Mouse (Mus musculus) kidney, embryonic 16.5 days (tissue): Measurements from ENCODE around the gene Slc6a16. TPM values are rescaled to one million over a fixed set of nuclear protein-coding genes. Genes with fewer than 3 reads are reported as not detected.

Experiments used
- ATAC-seq: fragments of 200-750 bp; cut with Nextera tagmentation; 2 replicates; pipeline ENCODE4 v1.8.0; 2017; ENCODE audit warnings: moderate TSS enrichment; ENCODE audit not compliant: low FRiP score, low TSS enrichment
- H3K27ac ChIP-seq: fragments of 300-500 bp; sonication (generic); 2 replicates; pipeline ENCODE4 v1.5.1; 2014; ENCODE audit warnings: low read length
- H3K27me3 ChIP-seq: fragments of 300-500 bp; sonication (generic); 2 replicates; pipeline ENCODE4 v1.6.1; 2014; ENCODE audit warnings: low read length, control low read depth, mixed read lengths; ENCODE audit not compliant: insufficient read depth
- H3K36me3 ChIP-seq: fragments of 300-500 bp; sonication (generic); 2 replicates; pipeline ENCODE4 v1.6.1; 2014; ENCODE audit warnings: low read length, control low read depth, mixed read lengths; ENCODE audit not compliant: insufficient read depth
- H3K4me1 ChIP-seq: fragments of 300-500 bp; sonication (generic); 2 replicates; pipeline ENCODE4 v1.6.1; 2014; ENCODE audit warnings: low read length, control low read depth, mixed read lengths; ENCODE audit not compliant: insufficient read depth
- H3K4me2 ChIP-seq: fragments of 300-500 bp; sonication (generic); replicated peaks from 2 replicates; pipeline ENCODE4 v1.6.1; 2014; ENCODE audit warnings: low read depth, low read length
- H3K4me3 ChIP-seq: fragments of 300-500 bp; sonication (generic); 2 replicates; pipeline ENCODE4 v1.5.1; 2014; ENCODE audit warnings: mild to moderate bottlenecking, low read length
- H3K9ac ChIP-seq: fragments of 300-500 bp; sonication (generic); replicated peaks from 2 replicates; pipeline ENCODE4 v1.6.1; 2014; ENCODE audit warnings: low read length
- H3K9me3 ChIP-seq: fragments of 300-500 bp; sonication (generic); 2 replicates; pipeline ENCODE4 v1.6.1; 2016; ENCODE audit warnings: low read length, control low read depth
- WGBS: fragments of 180-500 bp; shearing (Covaris S2); extraction: QIAGEN DNeasy Blood & Tissue Kit; methylation state at CpG from one replicate; pipeline ENCODE4 v1.1.7; 2014; 5-methylcytosine and 5-hydroxymethylcytosine counted together
- polyA plus RNA-seq: library from polyadenylated mRNA; unstranded; fragments of >200 nt; fragmentation: Nextera tagmentation; extraction: Ambion mirVana; gene quantifications from 2 replicates; pipeline ENCODE4 v1.2.1, GENCODE M21; 2015

The Slc6a16 gene
- polyA plus RNA-seq = 0.28 and 0.30 TPM in 2 replicates

DNA sequence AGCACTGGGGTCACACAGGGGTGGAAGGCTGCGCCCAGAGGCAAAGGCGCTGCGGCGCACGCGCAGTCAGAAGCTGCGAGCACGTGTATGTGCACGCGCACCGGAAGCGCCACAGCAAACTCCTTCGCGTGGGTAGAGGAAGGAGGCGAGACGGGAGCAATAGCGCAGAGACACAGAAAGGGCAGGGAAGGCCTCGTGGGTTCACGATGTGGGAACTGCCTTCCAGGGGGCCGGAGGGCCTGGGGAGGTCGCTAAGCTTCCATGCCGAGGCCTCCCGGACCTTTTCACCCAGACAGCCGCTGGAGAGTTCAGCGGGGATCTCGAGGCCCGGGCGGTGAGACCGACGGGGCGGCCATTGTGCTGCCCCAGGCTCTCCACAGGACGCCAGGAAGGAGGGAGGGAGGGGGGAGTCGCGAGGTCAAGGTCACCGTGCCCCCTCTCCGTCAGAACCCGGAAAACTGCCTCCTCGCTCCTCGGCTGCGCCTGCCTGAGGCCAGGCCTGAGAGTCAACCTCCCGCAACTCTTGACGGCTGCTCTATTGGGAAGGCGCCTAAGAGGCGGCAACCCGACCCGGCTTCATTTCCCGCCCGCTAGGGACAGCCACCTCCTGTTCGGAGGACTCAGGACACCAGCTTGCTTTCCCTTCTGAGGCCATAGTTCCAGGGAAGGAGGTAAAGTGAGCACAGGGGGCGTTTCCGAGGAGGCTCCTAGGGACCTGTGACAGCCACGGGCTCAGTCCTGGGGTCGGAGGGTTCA is at the start of gene Slc6a16:
TSS of gene Slc6a16 (plus strand) at position 453 of the 756 bp plus-strand sequence.
- WGBS = 15% methylated on average over 47 of the region's 53 CpGs
- Histone ChIP-seq H3K4me2 (peak within 1 kb of the TSS; percentile 50), H3K4me1 (peaks cover 9% of the 10 kb centered on the region), H3K9me3 (no peaks in the 10 kb centered on the region), H3K4me3 (peak within 1 kb of the TSS; percentile 8), H3K27ac (peak within 1 kb of the TSS; percentile 31; the same call in 1 of the 2 replicates), H3K9ac (peak within 1 kb of the TSS; percentile 60), H3K27me3 (0 out of 2 replicates have a peak, but pooled peaks cover 3% of the 10 kb centered on the region), H3K36me3 (no peaks in the 10 kb centered on the region)
- ATAC-seq = peak; percentile 80

GRCm38 (mm10) chr7:45191161-45191560 is 49.7 kb upstream of the Slc6a16 start:
- Histone ChIP-seq H3K9ac (no peak overlapping the region), H3K4me1 (peaks cover 8% of the 10 kb centered on the region; the same call in 1 of the 2 replicates), H3K4me2 (no peak overlapping the region), H3K9me3 (no peaks in the 10 kb centered on the region), H3K4me3 (no peak overlapping the region), H3K36me3 (no peaks in the 10 kb centered on the region), H3K27ac (0 out of 2 replicates have a peak overlapping the region, but pooled peaks have one; percentile 30), H3K27me3 (peaks cover 21% of the 10 kb centered on the region; the same call in 1 of the 2 replicates)
- ATAC-seq = no peak
- WGBS = 55% methylated on average over 2 of the region's 2 CpGs

DNA sequence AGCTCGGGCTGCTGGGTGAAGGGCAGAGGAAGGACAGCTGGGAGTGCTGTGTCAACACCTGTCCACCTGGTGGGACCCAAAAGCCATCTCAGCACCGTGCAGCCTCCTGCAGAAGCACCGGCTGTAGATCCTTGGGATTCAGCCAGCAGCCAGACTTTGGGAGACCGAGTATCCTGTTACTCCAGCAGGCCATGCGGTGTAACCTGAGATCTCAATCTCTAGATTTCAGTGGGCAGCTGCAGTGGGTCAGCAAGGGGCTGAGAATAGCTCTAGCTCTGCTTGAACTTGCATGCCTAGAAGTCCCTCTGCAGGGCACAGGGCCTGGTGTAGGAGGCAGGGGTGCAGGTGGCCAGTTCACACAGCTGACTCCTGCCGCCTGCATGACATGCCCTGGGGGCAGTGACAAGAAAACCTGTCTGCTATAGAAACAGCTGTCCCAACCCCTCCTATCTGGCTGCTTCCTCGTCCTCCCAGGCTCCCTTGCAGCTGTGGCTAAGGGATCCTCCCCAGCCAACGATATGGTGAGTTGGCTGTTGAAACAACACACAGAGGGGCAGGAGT is 49.0 kb upstream of the Slc6a16 start:
- Histone ChIP-seq H3K36me3 (no peaks in the 10 kb centered on the region), H3K4me2 (no peak overlapping the region), H3K4me1 (peaks cover 8% of the 10 kb centered on the region; the same call in 1 of the 2 replicates), H3K27me3 (peaks cover 18% of the 10 kb centered on the region; the same call in 1 of the 2 replicates), H3K4me3 (no peak overlapping the region), H3K27ac (peak overlapping the region; percentile 43; the same call in 1 of the 2 replicates), H3K9ac (0 out of 2 replicates have a peak overlapping the region, but pooled peaks have one; percentile 19), H3K9me3 (no peaks in the 10 kb centered on the region)
- peak; percentile 79 for ATAC-seq
- WGBS = 5% methylated on average over 8 of the region's 8 CpGs

DNA sequence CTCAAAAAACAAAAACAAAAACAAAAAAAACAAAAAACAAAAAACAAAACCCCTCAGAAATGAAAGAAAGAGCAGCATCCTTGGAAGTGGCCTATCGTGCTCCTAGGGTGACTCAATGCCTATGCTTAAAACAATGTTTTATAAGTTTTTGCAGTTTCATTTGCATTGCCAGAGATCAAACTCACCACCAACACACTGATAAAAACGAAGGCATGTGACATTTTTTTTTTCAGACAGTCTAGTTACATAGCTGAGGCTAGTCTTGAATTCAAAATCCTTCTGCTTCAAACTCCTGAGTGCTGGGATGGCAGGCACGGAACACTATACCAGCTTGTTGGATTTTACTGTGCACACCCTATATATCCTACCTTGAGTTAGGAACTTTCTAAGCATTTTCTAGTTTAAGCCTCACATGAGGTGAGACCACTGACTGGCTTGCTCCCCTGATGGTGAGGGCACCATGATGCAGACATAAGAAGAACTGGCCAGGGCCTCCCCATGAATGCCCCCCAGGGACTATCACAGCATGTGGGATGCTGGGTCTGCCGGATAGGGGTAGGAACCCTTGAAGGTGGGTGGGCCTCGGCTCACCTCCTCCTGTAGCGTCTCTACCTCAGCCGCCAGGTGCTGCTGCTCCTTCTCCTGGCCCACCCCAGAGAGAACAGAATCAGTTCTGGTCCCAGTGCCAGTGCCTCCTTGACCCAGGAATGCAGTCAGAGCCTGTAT is 48.1 kb upstream of the Slc6a16 start:
- Histone ChIP-seq H3K9me3 (no peaks in the 10 kb centered on the region), H3K4me3 (no peak overlapping the region), H3K4me2 (no peak overlapping the region), H3K27ac (peak overlapping the region; percentile 43; the same call in 1 of the 2 replicates), H3K9ac (no peak overlapping the region), H3K27me3 (peaks cover 16% of the 10 kb centered on the region), H3K36me3 (no peaks in the 10 kb centered on the region), H3K4me1 (peaks cover 8% of the 10 kb centered on the region; the same call in 1 of the 2 replicates)
- no peak for ATAC-seq
- 78% methylated on average over 7 of the region's 7 CpGs for WGBS

GRCm38 (mm10) chr7:45193406-45193805 is 47.5 kb upstream of the Slc6a16 start:
- 49% methylated on average over 5 of the region's 5 CpGs for WGBS
- peaks cover 8% of the 10 kb centered on the region; the same call in 1 of the 2 replicates for H3K4me1 ChIP-seq
- peaks cover 16% of the 10 kb centered on the region for H3K27me3 ChIP-seq
- H3K27ac ChIP-seq = no peak overlapping the region
- H3K4me3 ChIP-seq = no peak overlapping the region
- H3K4me2 ChIP-seq = no peak overlapping the region
- no peaks in the 10 kb centered on the region for H3K36me3 ChIP-seq
- H3K9ac ChIP-seq = no peak overlapping the region
- no peaks in the 10 kb centered on the region for H3K9me3 ChIP-seq
- no peak for ATAC-seq

GRCm38 (mm10) chr7:45193871-45194785 is 46.8 kb upstream of the Slc6a16 start:
- Histone ChIP-seq H3K4me2 (no peak overlapping the region), H3K27me3 (peaks cover 12% of the 10 kb centered on the region), H3K4me3 (no peak overlapping the region), H3K9me3 (no peaks in the 10 kb centered on the region), H3K9ac (no peak overlapping the region), H3K36me3 (no peaks in the 10 kb centered on the region), H3K4me1 (peaks cover 8% of the 10 kb centered on the region; the same call in 1 of the 2 replicates), H3K27ac (no peak overlapping the region)
- 73% methylated on average over 17 of the region's 17 CpGs for WGBS
- no peak for ATAC-seq

- Histone ChIP-seq H3K4me1 (peaks cover 8% of the 10 kb centered on the region; the same call in 1 of the 2 replicates), H3K27ac (no peak overlapping the region), H3K4me2 (no peak overlapping the region), H3K27me3 (peaks cover 2% of the 10 kb centered on the region), H3K4me3 (no peak overlapping the region), H3K9ac (no peak overlapping the region), H3K9me3 (no peaks in the 10 kb centered on the region), H3K36me3 (no peaks in the 10 kb centered on the region)
- no peak for ATAC-seq
- 54% methylated on average over 13 of the region's 13 CpGs for WGBS
Observed at GRCm38 (mm10) chr7:45195341-45196175, 45.3 kb upstream of the Slc6a16 start.

- no peak overlapping the region for H3K4me3 ChIP-seq
- no peak overlapping the region for H3K27ac ChIP-seq
- WGBS = 92% methylated on average over 4 of the region's 4 CpGs
- no peaks in the 10 kb centered on the region for H3K9me3 ChIP-seq
- H3K9ac ChIP-seq = no peak overlapping the region
- no peak for ATAC-seq
- H3K4me1 ChIP-seq = peaks cover 8% of the 10 kb centered on the region; the same call in 1 of the 2 replicates
- no peaks in the 10 kb centered on the region for H3K36me3 ChIP-seq
- H3K4me2 ChIP-seq = no peak overlapping the region
- no peaks in the 10 kb centered on the region; the same call in none of the 2 replicates for H3K27me3 ChIP-seq
Observed at GRCm38 (mm10) chr7:45196176-45196535, 44.7 kb upstream of the Slc6a16 start.
